Mouse (Mus musculus) thymus, postnatal 4 days (tissue): ENCODE measurements around the gene Isyna1.

Source experiments
- DNase-seq: peaks from one replicate; pipeline ENCODE4 v3.0.0; 2021

Gene Isyna1

DNA sequence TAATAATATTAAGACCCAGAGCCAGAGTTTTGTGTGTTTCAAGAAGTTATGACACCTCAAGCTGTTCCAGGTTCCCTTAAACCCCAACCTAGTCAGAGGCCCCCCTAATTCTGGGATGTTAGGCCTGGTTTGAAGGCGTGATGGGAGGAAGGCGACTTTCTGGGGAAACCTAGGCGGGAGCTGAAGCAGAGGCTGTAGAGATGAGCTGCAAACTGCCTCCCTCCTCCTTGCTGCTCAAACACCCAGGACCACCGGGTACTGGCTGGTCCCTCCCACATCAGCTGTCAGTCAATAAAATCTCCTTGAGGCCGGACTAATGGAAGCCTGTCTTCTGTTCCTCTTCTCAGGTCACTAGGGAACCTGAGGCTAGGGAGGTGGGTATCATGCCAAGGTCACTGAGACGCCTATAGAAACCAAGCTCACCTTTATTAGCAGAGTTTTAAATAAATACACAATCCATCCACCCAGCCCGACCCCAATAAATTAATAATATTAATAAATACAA, 34.9 kb downstream of the Isyna1 start:
- DNase-seq: peak; percentile 11

DNA sequence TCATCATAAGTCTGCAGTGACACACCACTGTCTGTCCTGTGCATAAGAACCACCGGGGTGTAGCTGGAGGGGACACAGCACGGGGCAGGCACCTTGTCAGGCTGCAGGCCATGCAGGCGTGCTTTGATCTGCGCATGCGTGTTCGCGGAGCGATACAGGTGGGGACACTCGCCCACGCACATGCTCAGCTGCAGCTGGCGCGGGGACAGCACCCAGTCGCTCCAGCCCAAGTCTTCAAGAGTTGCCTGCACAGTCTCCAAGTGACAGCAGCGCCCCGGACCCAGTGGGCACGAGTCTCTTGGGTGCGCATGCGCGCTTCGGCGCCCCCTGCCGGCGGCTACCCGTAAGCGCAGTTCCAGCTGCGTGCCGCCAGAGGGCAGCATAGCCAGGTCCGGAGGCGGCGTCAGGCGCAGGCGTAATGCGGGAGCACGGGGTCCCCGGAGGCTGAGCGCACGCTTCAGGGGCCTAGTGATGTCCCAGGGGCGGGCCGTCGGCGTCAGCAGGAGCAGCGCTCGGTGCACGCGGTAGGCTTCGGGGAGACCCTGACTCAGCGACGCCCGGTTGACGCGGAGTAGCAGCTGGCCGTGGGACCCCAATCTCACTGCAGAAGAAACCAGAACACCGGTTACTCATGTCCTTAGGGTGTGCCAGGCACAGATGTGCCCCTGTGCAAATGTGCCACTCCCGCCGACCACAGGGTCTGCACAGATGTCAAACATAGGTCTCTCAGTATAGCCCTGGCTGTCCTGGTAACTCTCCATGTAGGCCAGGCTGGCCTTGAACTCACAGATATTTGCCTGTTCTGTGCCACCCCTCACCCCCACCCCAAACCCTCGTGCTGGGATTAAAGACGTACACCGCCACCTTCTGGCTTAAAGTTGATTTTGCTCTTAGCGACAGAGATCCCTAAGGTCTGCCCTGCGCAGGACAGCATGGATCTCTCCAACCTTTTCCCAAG, 35.7 kb downstream of the Isyna1 start:
- peak; percentile 94 for DNase-seq

DNA sequence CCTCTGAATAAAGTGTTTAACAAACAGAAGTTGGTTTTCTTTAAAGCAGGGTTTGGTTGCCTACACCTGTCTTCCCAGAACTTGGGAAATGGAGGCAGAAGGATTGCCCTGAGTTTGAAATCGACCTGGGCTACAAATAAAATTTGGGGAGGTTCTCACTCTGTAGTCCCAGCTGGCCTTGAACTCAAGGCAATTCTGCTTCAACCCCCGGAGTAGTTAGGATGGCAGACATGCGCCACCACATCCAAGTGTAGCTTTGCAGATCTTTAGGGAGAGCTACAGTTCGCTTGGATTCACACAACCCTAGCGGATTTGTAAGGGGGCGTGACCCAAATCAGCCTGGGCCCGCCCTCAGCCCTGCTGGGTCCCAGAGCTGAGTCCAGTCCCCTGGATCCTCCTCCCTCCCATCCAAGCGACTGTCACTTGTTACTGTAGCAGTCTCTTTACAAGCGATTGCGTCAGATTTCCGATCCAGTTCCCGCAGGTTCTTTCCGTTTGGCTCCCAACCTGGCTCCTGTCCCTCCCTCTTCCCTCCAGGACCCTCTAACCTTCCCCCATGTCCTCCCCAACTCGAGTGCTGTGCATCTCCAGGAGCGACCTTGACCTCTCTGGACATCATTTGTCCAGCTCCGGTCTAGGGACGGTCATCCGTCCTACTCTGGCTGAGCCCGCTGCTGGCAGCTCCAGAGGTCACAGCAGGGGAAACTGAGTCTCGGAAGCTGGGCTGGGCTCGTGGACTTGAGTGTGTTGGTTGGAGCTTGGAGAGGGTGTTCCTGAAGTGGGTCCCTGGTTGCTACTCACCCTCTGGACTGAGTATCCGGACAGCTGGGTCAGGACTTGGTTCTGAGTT, 36.6 kb downstream of the Isyna1 start:
- no peak for DNase-seq

DNA sequence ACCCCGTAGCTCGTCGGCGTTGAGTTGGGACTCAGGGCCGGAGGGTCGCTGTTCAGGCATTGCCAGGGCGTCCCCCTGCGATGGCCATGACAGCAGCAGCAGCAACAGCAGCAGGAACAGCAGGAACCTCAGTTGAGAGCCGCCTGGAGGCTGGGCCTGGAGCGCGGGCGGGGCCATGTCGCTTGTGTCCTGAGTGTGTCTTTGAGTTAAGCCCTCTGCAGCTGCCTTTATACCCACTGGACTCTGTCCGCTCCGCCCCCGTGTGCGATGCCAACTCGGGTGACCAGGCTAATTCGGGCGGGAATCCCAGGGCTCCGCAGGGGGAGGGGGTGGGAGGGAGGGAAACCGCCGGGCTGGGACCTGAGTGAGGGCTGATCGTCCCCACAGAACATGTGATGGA, 37.3 kb downstream of the Isyna1 start:
- no peak for DNase-seq

DNA sequence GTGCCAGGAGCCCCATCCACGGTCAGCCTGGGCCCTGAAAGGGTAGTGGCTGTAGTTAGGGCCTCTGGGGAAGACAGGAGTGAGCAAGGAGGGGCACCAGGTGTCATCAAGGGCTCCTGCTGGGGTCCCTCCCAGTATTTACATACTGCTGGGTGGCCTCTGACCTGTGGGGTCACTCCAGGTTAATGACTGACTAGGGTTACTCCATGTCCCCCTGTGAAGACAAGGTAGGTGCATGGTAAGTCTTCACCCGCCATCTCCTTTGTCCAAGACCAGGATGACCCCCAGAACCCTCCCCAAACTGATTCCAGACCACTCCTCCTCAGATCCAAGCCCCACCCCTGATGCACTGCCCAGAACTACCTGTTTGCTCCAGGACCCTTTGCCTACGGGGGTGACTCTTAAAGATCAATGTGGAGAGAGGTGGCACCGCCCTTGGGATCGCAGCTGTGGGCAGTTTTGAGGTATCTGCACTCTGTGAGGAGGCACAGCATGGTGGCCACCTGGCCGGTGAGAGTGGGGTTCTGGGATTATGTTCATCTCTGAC, 38.2 kb downstream of the Isyna1 start, which contains the start of gene Gdf15:
Gene Gdf15, minus strand, starts transcription at position 111 of the 547 bp plus-strand sequence.
- DNase-seq: no peak

DNA sequence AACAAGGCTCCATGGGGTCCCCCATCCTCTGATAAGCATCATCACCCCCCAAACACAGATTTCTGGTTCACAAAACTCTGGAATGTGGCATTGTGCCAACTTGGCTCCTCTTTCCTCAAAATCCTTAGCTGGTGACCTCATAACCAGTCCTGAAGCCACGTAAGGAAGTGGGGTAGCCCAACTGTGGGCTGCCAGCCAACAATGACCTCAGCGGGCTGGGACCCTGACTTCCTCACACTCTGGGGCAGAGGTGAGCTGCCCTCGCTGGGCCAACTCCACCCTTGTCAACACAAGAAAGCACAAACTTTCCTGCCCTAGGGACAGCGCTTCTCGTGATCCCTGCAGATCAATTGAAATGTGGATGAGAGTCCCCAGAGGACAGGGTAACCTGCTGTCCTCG, 39.9 kb downstream of the Isyna1 start:
- DNase-seq: no peak

DNA sequence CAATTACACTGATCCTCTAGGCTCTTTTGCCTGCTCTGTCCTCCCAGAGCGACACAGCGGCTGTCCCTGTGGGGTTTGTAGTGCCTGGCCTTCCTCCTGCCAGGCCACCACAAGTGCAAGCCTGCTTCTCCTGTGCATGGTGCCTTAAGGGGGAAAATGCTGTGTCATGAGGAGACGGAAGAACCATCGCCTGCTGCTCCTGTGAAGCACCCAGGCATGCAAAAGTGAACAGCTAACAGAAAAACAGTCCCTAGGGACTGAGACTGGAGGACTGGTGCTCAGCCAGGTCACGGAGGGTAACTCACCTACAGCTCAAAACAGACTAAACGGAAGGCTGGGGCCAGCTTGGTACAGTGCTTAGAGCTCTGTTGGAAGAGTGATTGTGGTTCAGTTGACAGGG, 41.4 kb downstream of the Isyna1 start:
- no peak for DNase-seq

DNA sequence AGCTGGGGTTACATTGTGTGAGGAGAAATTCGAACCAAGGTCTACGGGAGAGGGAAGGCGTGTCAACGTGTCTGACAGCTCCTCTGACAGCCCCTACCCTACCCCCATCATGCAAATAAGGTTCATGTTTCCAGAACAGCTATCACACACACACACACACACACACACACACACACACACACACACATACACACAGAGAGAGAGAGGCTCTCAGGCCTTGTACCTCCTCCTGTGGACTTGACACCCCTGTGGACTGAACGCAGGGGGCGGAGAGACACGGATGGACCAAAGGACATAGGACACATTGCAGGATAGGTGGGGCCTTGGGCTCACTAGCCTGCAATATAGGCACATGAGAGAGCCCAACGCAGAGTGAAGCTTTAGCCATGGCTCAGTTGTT, 42.7 kb downstream of the Isyna1 start:
- DNase-seq: no peak

DNA sequence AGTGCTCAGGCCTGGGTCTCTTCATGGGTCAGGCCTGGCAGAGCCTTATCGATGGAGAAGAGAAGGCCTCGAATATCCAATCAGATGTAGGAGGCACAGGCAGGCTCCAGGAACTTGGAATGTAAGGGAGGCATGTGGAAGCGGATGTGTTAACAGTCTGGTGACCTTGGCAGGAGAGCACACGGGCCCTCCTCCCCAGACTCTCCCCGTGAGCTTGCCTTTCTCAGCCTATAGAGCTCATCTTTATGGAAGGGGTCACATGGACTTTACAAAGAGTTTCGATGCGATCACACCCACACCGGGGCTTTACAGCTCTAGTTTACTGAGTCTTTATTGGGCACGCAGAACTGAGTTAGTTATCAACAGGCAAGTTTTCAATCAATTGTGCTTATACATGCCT, 44.6 kb downstream of the Isyna1 start:
- no peak for DNase-seq

DNA sequence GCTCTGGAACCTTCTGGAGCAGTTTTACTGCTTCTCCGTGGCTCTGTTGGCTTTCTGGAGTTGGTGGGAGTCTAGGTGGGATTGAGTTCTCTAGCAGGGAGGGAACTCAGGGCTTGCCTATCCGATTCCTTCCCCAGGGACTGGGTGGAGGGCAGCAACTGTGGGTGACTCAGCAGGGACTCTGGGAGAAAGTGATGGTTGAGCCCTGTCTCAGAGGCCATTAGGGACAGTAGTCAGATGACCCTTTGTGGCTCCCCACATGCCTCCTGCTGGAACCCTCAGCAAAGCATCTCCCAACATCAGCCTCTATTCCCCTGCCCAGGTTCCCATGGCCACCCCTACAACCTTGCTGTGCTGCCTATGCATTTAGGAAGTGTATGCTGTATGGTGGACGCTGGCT, 48.8 kb downstream of the Isyna1 start:
- no peak for DNase-seq

DNA sequence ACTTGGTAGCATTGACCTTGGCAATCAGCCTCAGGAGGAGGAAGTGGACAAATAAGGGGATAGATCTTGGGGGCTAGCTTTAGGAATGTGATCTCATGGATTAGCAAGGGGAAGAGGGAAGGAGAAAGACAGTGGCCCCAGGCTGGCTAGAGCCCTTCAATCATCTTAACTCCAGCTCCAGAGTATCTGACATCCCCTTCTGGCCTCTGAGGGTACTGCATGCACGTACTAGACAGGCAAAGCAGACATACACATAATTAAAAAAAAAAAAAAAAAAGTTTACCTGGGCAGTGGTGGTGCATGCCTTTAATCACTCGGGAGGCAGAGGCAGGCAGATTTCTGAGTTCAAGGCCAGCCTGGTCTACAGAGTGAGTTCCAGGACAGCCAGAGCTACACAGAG, 49.9 kb downstream of the Isyna1 start:
- peak; percentile 77 for DNase-seq

DNA sequence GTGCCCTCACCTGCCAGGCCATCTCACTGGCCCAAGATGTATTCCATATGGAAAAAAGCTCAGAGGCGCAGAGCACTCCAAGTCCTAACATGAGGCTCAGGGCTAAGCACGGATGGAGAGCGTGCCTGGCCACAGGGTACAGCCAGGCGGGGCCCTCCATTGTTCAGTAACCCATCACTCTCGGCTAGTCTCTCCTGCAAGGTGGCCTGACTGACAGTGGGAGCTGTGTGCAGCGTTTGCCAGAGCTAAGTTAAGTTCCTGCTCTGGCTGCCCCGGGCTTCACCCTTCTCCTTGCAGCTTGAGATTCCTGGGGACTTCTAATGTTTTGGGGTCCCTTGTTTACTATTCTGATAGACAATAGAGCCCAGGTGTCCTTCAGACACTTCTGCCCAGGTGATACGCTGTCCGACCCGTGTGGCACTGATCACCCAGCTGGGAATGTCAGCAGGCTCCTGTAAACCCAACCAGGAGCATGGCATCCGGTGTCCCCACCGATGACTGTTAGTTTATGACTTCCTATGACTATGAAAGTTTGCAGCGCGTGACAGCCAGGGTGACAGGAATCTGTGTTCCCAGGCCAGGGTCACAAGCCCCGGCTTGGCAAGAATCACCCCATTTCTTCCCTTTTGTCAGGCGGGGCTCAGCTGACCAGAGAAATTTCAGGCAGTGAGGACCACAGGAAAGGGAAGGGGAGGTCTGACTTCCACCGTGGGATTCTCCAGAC, 51.5 kb downstream of the Isyna1 start:
- DNase-seq: no peak

DNA sequence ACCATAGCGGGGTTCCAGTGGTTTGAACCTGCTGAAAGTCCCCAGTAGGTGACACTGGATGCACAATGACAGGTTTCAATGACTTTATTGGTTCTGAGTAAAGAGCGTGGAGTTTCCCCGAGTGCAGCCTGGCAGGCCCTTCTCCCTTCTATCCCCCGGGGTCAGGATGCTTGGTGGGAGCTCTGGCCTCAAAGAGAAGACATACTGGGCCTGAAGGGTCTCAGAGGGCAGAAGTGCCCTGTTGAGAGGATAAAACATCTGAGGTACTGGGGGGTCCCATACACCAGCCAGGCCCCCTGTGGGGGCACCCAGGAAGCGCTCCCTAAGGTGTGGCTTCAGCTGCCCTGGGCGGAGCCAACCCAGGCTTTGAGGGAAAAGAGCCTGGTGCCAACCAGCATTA, 52.2 kb downstream of the Isyna1 start:
- DNase-seq: no peak

DNA sequence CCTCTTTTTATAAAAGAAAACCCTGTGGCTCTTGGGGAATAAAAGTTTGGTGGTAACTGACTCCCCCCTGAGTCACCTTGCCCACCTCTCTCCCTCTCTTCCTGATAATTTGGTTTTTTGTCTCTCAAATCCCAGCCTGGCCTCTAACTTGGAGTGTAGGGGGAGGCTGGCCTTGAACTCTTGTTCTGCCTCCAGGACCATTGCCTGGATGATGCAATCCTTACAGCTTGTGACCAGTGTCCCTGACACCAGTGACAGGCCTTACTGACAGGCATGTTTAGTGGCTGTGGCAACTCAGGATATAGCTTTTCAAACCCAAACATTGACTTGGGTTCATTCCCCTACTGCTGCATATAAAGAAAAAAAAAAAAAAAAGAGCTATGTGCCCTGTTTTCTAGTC, 52.6 kb downstream of the Isyna1 start:
- DNase-seq: no peak
